Mouse (Mus musculus): ENCODE measurements around the gene Slc39a3. TPM values are rescaled to one million over a fixed set of nuclear protein-coding genes. Genes with fewer than 3 reads are reported as not detected.
"Not testable (repeated sequence)": the region's sequence is repeated elsewhere in the genome, so short reads cannot be mapped to it uniquely, and the experiment has no call there.

Slc39a3 gene
- polyA plus RNA-seq, 1 experiment from 2014 or later, result 29.2 TPM

DNA sequence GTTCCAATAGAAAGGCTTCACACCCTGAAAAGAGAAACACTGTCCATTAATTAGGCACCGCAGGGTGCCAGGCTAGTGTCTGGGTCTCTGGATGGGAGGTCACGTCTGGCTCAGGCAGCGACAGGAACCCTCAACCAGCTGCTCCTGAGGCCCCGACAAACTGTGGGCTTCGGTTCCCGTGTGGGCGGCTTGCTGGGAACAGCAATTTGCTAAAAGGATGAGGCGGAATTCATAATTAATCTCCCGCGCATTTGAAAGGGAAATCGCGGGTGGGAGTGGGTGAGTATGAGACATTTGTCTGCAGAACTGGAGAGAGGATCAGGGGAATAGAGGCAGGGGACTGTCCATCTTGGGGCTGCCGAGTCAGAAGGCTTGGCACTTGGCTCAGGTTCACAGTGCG is 39.2 kb downstream of the Slc39a3 start:
- Histone ChIP-seq H3K27me3 (peaks cover 36% of the 10 kb centered on the region), H3K9ac (peak overlapping the region; percentile 30; the same call in 1 of the 2 replicates)
- 39% methylated on average over 14 of the region's 14 CpGs for whole genome bisulfite sequencing

DNA sequence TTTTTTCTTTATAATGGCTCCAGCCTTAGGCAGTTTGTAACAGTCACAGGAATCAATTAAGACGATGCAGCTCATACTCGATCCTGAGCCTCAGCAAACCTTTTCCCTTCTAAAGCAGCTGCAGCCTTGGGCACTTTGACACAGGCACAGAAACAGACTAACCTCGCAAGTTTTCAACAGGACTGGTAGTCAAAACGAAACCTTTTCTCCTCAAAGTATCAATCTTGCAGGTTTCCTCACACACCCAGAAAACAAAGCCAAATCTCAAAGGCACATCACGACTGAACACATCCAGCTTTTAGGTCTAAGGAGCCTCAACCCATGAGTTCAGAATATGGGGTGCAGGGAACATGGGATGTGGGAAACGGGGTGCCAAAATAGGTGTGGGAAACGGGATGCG is 39.9 kb downstream of the Slc39a3 start:
- WGBS, result 85% methylated on average over 8 of the region's 8 CpGs
- H3K4me3 ChIP-seq (replicated peaks), result no peak overlapping the region
- no peak overlapping the region for H3K4me2 ChIP-seq
- no peaks in the 10 kb centered on the region for H3K36me3 ChIP-seq (replicated peaks)
- H3K27me3 ChIP-seq, result peaks cover 42% of the 10 kb centered on the region
- H3K4me1 ChIP-seq, result peaks cover 37% of the 10 kb centered on the region
- no peak for ATAC-seq (ENCODE audit: low FRiP score)
- H3K9me3 ChIP-seq, result no peaks in the 10 kb centered on the region
- H3K9ac ChIP-seq, result no peak overlapping the region
- H3K27ac ChIP-seq, result no peak overlapping the region

More for the DNA sequence above, 39.2 kb downstream of the Slc39a3 start:
- H3K36me3 ChIP-seq (replicated peaks), result no peaks in the 10 kb centered on the region
- H3K27ac ChIP-seq, result no peak overlapping the region
- peaks cover 38% of the 10 kb centered on the region for H3K4me1 ChIP-seq
- no peak overlapping the region for H3K4me3 ChIP-seq (replicated peaks)
- H3K9me3 ChIP-seq, result no peaks in the 10 kb centered on the region
- ATAC-seq (ENCODE audit: low FRiP score), result no peak
- no peak overlapping the region for H3K4me2 ChIP-seq

GRCm38 (mm10) chr10:80996501-80996900 is 40.7 kb downstream of the Slc39a3 start:
- WGBS, result 93% methylated on average over 8 of the region's 8 CpGs
- no peak for ATAC-seq (ENCODE audit: low FRiP score)
- Histone ChIP-seq H3K9me3 (no peaks in the 10 kb centered on the region), H3K9ac (no peak overlapping the region), H3K27me3 (peaks cover 42% of the 10 kb centered on the region), H3K36me3 (replicated peaks) (no peaks in the 10 kb centered on the region), H3K4me1 (peaks cover 33% of the 10 kb centered on the region), H3K27ac (no peak overlapping the region), H3K4me3 (replicated peaks) (no peak overlapping the region), H3K4me2 (no peak overlapping the region)

GRCm38 (mm10) chr10:80995091-80995632 is 42.1 kb downstream of the Slc39a3 start:
- Histone ChIP-seq H3K27ac (no peak overlapping the region), H3K9ac (no peak overlapping the region), H3K9me3 (no peaks in the 10 kb centered on the region), H3K4me1 (peaks cover 21% of the 10 kb centered on the region), H3K36me3 (replicated peaks) (no peaks in the 10 kb centered on the region), H3K27me3 (peaks cover 37% of the 10 kb centered on the region), H3K4me3 (replicated peaks) (no peak overlapping the region), H3K4me2 (no peak overlapping the region)
- peak; percentile 22; the same call in 1 of the 2 replicates for ATAC-seq (ENCODE audit: low FRiP score)
- 13% methylated on average over 21 of the region's 21 CpGs for WGBS

GRCm38 (mm10) chr10:80994621-80995020 is 42.6 kb downstream of the Slc39a3 start:
- ATAC-seq (ENCODE audit: low FRiP score), result no peak
- Histone ChIP-seq H3K9ac (no peak overlapping the region), H3K4me3 (replicated peaks) (no peak overlapping the region), H3K36me3 (replicated peaks) (no peaks in the 10 kb centered on the region), H3K4me1 (peaks cover 17% of the 10 kb centered on the region), H3K27me3 (peaks cover 36% of the 10 kb centered on the region), H3K4me2 (no peak overlapping the region), H3K27ac (no peak overlapping the region), H3K9me3 (no peaks in the 10 kb centered on the region)
- WGBS, result 60% methylated on average over 4 of the region's 4 CpGs

- H3K4me2 ChIP-seq, result no peak overlapping the region
- no peak for ATAC-seq (ENCODE audit: low FRiP score)
- H3K27me3 ChIP-seq, result peaks cover 45% of the 10 kb centered on the region
- no peak overlapping the region for H3K27ac ChIP-seq
- 63% methylated on average over 5 of the region's 5 CpGs for WGBS
- H3K9ac ChIP-seq, result no peak overlapping the region
- peaks cover 10% of the 10 kb centered on the region for H3K4me1 ChIP-seq
- H3K9me3 ChIP-seq, result no peaks in the 10 kb centered on the region
- H3K36me3 ChIP-seq (replicated peaks), result no peaks in the 10 kb centered on the region
- no peak overlapping the region for H3K4me3 ChIP-seq (replicated peaks)
Measured at GRCm38 (mm10) chr10:80993276-80993675, 44.0 kb downstream of the Slc39a3 start.

- H3K36me3 ChIP-seq (replicated peaks), result no peaks in the 10 kb centered on the region
- H3K9me3 ChIP-seq, result no peaks in the 10 kb centered on the region
- H3K27ac ChIP-seq, result no peak overlapping the region
- ATAC-seq (ENCODE audit: low FRiP score), result no peak
- H3K4me3 ChIP-seq (replicated peaks), result no peak overlapping the region
- H3K4me1 ChIP-seq, result peaks cover 2% of the 10 kb centered on the region
- H3K9ac ChIP-seq, result no peak overlapping the region
- H3K4me2 ChIP-seq, result no peak overlapping the region
- WGBS, result 71% methylated on average over 1 of the region's 1 CpGs
- peaks cover 48% of the 10 kb centered on the region for H3K27me3 ChIP-seq
Measured at GRCm38 (mm10) chr10:80991945-80992344, 45.3 kb downstream of the Slc39a3 start.

- no peak overlapping the region for H3K4me3 ChIP-seq (replicated peaks)
- no peaks in the 10 kb centered on the region for H3K9me3 ChIP-seq
- ATAC-seq (ENCODE audit: low FRiP score), result no peak
- peaks cover 2% of the 10 kb centered on the region for H3K4me1 ChIP-seq
- H3K27ac ChIP-seq, result no peak overlapping the region
- H3K36me3 ChIP-seq (replicated peaks), result no peaks in the 10 kb centered on the region
- H3K4me2 ChIP-seq, result no peak overlapping the region
- H3K27me3 ChIP-seq, result peaks cover 54% of the 10 kb centered on the region
- 14% methylated on average over 3 of the region's 3 CpGs for WGBS
- H3K9ac ChIP-seq, result no peak overlapping the region
Measured at GRCm38 (mm10) chr10:80991007-80991406, 46.2 kb downstream of the Slc39a3 start.

DNA sequence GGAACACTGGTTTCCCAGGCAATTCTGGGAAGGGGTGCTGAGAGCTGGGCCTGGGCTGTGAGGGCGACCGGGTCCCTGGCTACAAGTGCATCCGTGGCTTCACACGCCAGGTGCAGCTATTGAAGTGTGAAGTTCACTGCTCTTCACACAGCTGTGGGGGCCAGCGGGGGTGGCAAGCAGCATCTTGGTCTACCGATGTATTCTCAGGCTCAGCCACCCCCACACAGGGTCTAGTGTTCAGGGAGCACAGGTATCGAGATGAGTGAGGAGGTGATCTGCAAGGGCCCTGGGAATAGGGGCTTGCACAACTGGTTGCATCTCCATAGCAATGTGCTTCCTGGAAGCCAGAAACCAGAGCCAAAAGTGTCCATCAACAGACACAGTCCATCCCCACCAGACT is 46.8 kb downstream of the Slc39a3 start:
- H3K9me3 ChIP-seq, result no peaks in the 10 kb centered on the region
- no peak overlapping the region for H3K27ac ChIP-seq
- H3K4me3 ChIP-seq (replicated peaks), result no peak overlapping the region
- ATAC-seq (ENCODE audit: low FRiP score), result no peak
- peaks cover 7% of the 10 kb centered on the region for H3K4me1 ChIP-seq
- H3K27me3 ChIP-seq, result peaks cover 59% of the 10 kb centered on the region
- 65% methylated on average over 7 of the region's 7 CpGs for WGBS
- H3K4me2 ChIP-seq, result no peak overlapping the region
- no peak overlapping the region for H3K9ac ChIP-seq
- H3K36me3 ChIP-seq (replicated peaks), result no peaks in the 10 kb centered on the region

- not testable (repeated sequence) for H3K36me3 ChIP-seq (replicated peaks); H3K9ac ChIP-seq; H3K4me2 ChIP-seq; H3K4me1 ChIP-seq; H3K4me3 ChIP-seq (replicated peaks); ATAC-seq (ENCODE audit: low FRiP score); H3K27ac ChIP-seq; H3K9me3 ChIP-seq
- peaks cover 60% of the 10 kb centered on the region for H3K27me3 ChIP-seq
- WGBS, result 66% methylated on average over 4 of the region's 4 CpGs
Measured at GRCm38 (mm10) chr10:80989854-80990253, 47.4 kb downstream of the Slc39a3 start.

DNA sequence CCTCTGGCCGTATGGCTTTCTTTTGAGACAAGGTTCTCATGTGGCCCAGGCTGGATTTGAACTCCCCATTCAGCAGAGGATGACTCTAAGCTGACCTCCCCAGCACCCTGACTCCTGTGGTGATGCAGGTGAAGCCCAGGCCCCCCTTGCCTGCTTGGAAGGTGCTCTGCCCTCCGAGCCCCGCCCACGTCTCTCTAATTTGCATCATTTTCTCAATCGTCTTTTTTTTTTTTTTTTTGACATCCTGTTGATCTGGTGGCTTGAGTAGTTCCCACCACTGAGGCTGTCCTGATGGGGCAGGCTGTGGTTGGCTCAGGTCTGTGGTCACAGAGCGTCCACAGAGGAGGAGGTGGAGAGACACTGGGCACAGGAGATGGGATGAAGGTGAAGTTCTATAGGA is 47.8 kb downstream of the Slc39a3 start:
- no peaks in the 10 kb centered on the region for H3K9me3 ChIP-seq
- 70% methylated on average over 6 of the region's 6 CpGs for WGBS
- no peaks in the 10 kb centered on the region for H3K36me3 ChIP-seq (replicated peaks)
- no peak overlapping the region for H3K27ac ChIP-seq
- peaks cover 8% of the 10 kb centered on the region for H3K4me1 ChIP-seq
- H3K4me2 ChIP-seq, result no peak overlapping the region
- no peak overlapping the region for H3K4me3 ChIP-seq (replicated peaks)
- H3K27me3 ChIP-seq, result peaks cover 60% of the 10 kb centered on the region
- no peak overlapping the region for H3K9ac ChIP-seq
- ATAC-seq (ENCODE audit: low FRiP score), result no peak

DNA sequence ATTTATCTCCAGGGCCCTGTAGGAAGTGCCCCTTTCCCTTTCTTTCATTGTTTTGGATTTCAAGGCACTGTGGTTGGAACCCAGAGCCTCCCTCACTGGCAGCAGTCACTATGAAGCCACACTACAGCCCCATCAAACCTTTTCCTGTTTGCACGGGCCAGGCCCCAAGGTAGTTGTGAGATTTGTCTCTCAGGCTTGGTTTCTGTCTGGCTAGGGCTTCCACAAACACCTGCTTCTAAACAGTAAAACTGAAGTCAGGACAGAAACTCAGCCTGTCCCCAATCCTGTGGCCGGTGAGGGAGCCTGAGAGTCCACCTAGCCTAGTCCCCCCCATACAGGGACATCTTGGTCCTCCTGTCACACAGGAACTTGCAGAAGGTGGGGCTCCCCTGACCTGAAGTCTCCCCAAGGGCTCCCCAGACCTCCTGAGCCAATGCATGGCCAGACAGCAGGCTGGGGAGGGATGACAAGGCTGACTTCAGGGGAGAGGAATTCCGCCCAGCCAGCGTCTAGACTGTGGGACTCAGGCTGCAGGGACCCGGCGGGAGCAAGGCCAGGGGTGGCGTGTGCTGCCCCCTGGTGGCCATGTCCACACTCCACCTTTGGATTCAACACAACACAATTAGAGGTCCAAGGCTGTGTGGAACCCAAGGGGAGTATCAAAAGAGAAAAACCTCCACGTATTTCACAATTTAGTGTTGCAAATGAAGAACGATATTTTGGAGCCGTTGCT is 49.4 kb downstream of the Slc39a3 start:
- no peak overlapping the region for H3K4me2 ChIP-seq
- H3K27me3 ChIP-seq, result peaks cover 64% of the 10 kb centered on the region
- H3K9me3 ChIP-seq, result no peaks in the 10 kb centered on the region
- H3K9ac ChIP-seq, result peak overlapping the region; percentile 38; the same call in 1 of the 2 replicates
- peak; percentile 83 for ATAC-seq (ENCODE audit: low FRiP score)
- peaks cover 8% of the 10 kb centered on the region for H3K4me1 ChIP-seq
- no peak overlapping the region for H3K4me3 ChIP-seq (replicated peaks)
- no peak overlapping the region for H3K27ac ChIP-seq
- no peaks in the 10 kb centered on the region for H3K36me3 ChIP-seq (replicated peaks)
- 11% methylated on average over 10 of the region's 10 CpGs for WGBS

DNA sequence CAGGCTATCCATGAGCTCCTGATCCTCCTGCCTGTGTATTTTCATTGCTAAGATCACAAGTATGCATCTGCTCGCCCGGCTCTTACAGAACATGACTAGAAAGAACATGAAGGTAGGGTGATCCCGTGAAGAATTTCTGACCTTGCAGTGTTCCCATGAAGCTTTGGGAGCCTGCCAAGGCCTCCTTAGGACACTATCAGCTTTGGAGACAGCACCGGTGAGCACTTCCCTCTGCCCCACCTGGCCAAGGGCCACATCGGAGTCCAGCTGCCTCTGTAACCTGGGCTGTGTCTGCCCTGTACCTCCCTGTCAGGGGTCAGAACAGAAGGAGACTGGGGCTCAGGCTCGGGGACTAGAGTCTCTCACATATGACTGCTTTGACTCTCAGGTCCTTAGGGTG is 50.5 kb downstream of the Slc39a3 start:
- Histone ChIP-seq H3K4me1 (peaks cover 8% of the 10 kb centered on the region), H3K9me3 (no peaks in the 10 kb centered on the region), H3K27ac (no peak overlapping the region), H3K9ac (no peak overlapping the region), H3K27me3 (peaks cover 60% of the 10 kb centered on the region), H3K4me3 (replicated peaks) (no peak overlapping the region), H3K36me3 (replicated peaks) (no peaks in the 10 kb centered on the region), H3K4me2 (no peak overlapping the region)
- ATAC-seq (ENCODE audit: low FRiP score), result no peak
- 72% methylated on average over 6 of the region's 6 CpGs for WGBS
